Mouse (Mus musculus): ENCODE data around the gene Auts2. TPM values are rescaled to one million over a fixed set of nuclear protein-coding genes. Genes with fewer than 3 reads are reported as not detected.

Gene Auts2
- polyA plus RNA-seq, 1 experiment from 2014 or later, result 95.1 TPM

- no peak overlapping the region for H3K4me2 ChIP-seq
- peaks cover 74% of the 10 kb centered on the region for H3K4me1 ChIP-seq
- no peak overlapping the region for H3K9ac ChIP-seq
- WGBS, result 89% methylated on average over 3 of the region's 3 CpGs
- no peaks in the 10 kb centered on the region for H3K9me3 ChIP-seq (replicated peaks)
- no peak overlapping the region for H3K27ac ChIP-seq
- peaks cover 7% of the 10 kb centered on the region; the same call in 1 of the 2 replicates for H3K36me3 ChIP-seq (ENCODE audit: poor library complexity, severe bottlenecking)
- no peak for ATAC-seq
- H3K27me3 ChIP-seq, result no peaks in the 10 kb centered on the region
- no peak overlapping the region for H3K4me3 ChIP-seq
These were observed 1023.6 kb downstream of the Auts2 start for GRCm38 (mm10) chr5:131519560-131519959.

GRCm38 (mm10) chr5:131517677-131518076, 1025.5 kb downstream of the Auts2 start:
- 0 out of 2 replicates have a peak, but pooled peaks cover 9% of the 10 kb centered on the region for H3K36me3 ChIP-seq (ENCODE audit: poor library complexity, severe bottlenecking)
- no peak overlapping the region for H3K4me2 ChIP-seq
- H3K9ac ChIP-seq, result no peak overlapping the region
- H3K4me3 ChIP-seq, result no peak overlapping the region
- H3K9me3 ChIP-seq (replicated peaks), result no peaks in the 10 kb centered on the region
- 73% methylated on average over 4 of the region's 4 CpGs for WGBS
- peaks cover 68% of the 10 kb centered on the region for H3K4me1 ChIP-seq
- ATAC-seq, result no peak
- H3K27ac ChIP-seq, result no peak overlapping the region
- no peaks in the 10 kb centered on the region for H3K27me3 ChIP-seq

DNA sequence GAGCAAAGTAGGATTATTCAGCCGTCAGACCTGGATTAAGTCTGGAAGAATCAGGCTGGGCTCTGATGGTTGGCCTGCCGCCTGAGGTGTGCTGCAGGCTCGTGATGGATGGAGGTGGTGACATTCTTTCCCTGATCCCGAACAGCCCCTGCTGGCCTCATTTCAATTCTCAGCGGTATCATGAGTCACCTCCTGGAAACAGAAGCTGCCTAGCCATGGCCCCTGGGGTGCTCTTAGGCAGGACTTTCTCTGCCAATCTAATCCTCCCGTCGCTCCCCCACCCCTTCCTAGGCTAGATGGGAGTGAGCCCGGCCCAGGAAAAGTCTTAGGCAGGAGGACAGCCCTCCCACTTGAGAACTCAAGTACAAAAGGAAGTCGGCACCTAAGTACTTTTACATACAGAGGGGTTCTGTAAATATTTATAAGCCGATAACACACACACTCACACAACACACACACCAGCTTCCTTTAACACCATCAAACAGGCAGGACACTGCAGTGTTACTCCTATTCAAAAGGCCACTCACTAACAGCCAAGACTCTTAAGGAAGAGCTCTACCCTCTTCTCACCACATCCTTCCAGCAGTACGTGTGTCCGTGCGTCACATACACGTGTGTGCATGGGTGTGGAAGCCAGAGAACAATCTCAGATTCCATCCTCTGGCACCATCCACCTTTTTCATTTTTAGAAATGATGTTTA, 1027.3 kb downstream of the Auts2 start:
- 0 out of 2 replicates have a peak overlapping the region, but pooled peaks have one; percentile 10 for H3K27ac ChIP-seq

DNA sequence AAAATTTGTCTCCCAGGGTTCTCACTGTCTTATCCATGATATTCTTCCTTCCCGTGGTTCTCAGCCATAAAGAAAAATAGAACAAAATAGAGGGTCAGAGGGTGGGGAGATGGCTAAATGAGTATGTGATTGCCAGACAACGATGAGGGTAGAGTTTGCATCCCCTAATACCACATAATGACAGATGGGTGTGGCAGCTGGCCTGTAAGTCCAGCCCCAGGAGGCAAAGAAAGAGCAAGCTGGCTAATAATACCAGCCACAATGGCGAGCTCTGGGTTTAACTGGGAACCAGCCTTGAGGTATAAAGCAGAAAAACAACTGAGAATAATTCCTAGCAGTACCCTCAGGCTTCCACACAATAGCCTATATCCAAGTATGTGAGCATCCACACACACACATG, 1029.4 kb downstream of the Auts2 start:
- H3K9ac ChIP-seq, result no peak overlapping the region
- WGBS, result 28% methylated on average over 3 of the region's 3 CpGs
- H3K27me3 ChIP-seq, result no peaks in the 10 kb centered on the region
- H3K4me2 ChIP-seq, result no peak overlapping the region
- ATAC-seq, result no peak
- H3K4me3 ChIP-seq, result no peak overlapping the region
- H3K36me3 ChIP-seq (ENCODE audit: poor library complexity, severe bottlenecking), result peaks cover 14% of the 10 kb centered on the region; the same call in 1 of the 2 replicates
- 0 out of 2 replicates have a peak overlapping the region, but pooled peaks have one; percentile 25 for H3K27ac ChIP-seq
- no peaks in the 10 kb centered on the region for H3K9me3 ChIP-seq (replicated peaks)
- H3K4me1 ChIP-seq, result peaks cover 63% of the 10 kb centered on the region

More for the DNA sequence above, 1027.3 kb downstream of the Auts2 start:
- ATAC-seq, result no peak
- Histone ChIP-seq H3K27me3 (no peaks in the 10 kb centered on the region), H3K4me1 (peaks cover 67% of the 10 kb centered on the region), H3K4me3 (no peak overlapping the region), H3K4me2 (peak overlapping the region; percentile 26), H3K36me3 (ENCODE audit: poor library complexity, severe bottlenecking) (peaks cover 15% of the 10 kb centered on the region; the same call in 1 of the 2 replicates), H3K9me3 (replicated peaks) (no peaks in the 10 kb centered on the region), H3K9ac (no peak overlapping the region)
- WGBS, result 22% methylated on average over 14 of the region's 14 CpGs

DNA sequence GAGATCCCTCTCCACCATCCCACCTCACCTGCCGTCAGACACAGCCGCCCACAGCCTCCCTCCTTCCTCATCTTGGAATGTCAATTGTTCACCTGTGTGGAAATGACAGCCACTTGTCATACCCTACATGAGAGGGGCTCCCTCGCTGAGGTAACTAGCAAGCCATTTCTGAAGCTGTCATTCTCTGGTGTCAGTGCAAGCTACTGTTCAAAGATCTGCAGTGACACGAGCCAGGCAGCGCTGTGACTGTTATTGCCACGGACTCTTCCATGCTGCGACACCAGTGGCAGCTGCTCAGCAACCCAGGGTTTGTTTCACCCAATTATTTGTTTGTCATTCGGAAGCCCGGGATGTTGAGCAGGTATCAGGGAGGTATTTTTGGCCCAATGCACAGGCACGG, 1030.5 kb downstream of the Auts2 start:
- Histone ChIP-seq H3K27me3 (no peaks in the 10 kb centered on the region), H3K36me3 (ENCODE audit: poor library complexity, severe bottlenecking) (peaks cover 17% of the 10 kb centered on the region), H3K4me3 (no peak overlapping the region), H3K27ac (no peak overlapping the region), H3K9me3 (replicated peaks) (no peaks in the 10 kb centered on the region), H3K9ac (no peak overlapping the region), H3K4me2 (no peak overlapping the region), H3K4me1 (peaks cover 52% of the 10 kb centered on the region)
- WGBS, result 91% methylated on average over 10 of the region's 10 CpGs
- ATAC-seq, result no peak

DNA sequence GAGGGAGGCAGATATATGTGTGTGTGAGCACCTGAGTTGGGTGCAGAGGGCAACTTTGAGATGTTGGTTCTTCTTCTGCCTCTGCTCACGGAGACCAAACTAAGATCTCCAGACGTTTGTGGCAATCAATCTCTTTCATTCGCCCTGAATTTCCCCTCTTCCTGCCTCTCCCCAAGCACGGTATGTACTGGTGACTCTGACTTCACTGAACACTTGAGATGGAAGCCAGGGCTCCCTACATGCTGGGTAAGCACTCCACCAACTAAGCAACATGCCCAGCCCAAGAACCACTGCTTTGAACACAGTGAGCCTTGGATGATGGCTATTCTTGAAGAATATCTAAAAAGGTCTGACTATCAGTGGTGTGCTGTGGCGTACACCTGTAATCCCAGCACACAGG, 1032.5 kb downstream of the Auts2 start:
- 91% methylated on average over 5 of the region's 5 CpGs for WGBS
- no peak overlapping the region for H3K9ac ChIP-seq
- no peak overlapping the region for H3K4me2 ChIP-seq
- H3K9me3 ChIP-seq (replicated peaks), result no peaks in the 10 kb centered on the region
- H3K4me3 ChIP-seq, result no peak overlapping the region
- no peak for ATAC-seq
- no peaks in the 10 kb centered on the region for H3K27me3 ChIP-seq
- no peak overlapping the region for H3K27ac ChIP-seq
- peaks cover 32% of the 10 kb centered on the region for H3K4me1 ChIP-seq
- H3K36me3 ChIP-seq (ENCODE audit: poor library complexity, severe bottlenecking), result peaks cover 22% of the 10 kb centered on the region

DNA sequence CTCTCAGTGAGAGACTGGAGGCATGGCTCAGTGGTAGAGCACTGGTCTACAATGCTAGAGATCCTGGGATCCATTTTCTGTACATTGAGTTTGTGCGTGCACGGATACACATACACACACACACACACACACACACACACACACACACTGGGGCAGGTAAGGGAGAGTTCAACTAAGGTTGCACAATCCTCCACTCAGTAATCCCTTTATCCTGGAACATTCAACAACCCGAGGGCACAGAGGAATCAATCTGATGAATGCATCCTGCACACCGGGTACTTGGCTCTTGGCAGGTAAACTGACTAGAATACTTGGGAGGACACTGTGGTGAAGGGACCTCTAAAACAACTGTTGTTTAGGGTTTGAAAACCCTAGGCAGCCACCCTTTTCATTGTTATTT, 1033.8 kb downstream of the Auts2 start:
- no peak overlapping the region for H3K9ac ChIP-seq
- H3K27ac ChIP-seq, result no peak overlapping the region
- H3K4me2 ChIP-seq, result no peak overlapping the region
- peaks cover 22% of the 10 kb centered on the region for H3K36me3 ChIP-seq (ENCODE audit: poor library complexity, severe bottlenecking)
- H3K9me3 ChIP-seq (replicated peaks), result no peaks in the 10 kb centered on the region
- WGBS, result 94% methylated on average over 4 of the region's 4 CpGs
- no peak overlapping the region for H3K4me3 ChIP-seq
- no peaks in the 10 kb centered on the region for H3K27me3 ChIP-seq
- H3K4me1 ChIP-seq, result peaks cover 23% of the 10 kb centered on the region
- ATAC-seq, result no peak

DNA sequence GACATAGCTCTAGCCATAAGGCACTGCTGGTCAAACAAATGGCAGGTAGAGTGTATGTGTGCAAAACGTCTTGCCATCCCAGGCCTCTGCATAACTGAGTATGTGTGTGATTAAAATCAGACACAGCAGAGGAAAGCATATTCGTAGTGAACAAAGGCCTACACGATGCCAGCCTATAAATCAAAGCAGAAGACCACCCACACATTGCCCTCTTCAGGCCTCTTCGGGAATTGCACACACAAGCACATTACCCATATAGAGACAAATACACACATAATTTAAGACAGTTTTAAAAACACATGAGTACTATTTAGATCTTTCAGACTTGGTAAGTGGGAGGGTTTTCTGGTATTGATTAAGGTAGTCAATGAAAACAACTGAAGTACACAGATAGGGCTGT, 1044.3 kb downstream of the Auts2 start:
- peaks cover 21% of the 10 kb centered on the region; the same call in 1 of the 2 replicates for H3K4me1 ChIP-seq
- no peak overlapping the region for H3K4me2 ChIP-seq
- H3K9ac ChIP-seq, result no peak overlapping the region
- H3K9me3 ChIP-seq (replicated peaks), result no peaks in the 10 kb centered on the region
- no peaks in the 10 kb centered on the region for H3K27me3 ChIP-seq
- no peak overlapping the region for H3K4me3 ChIP-seq
- no peak for ATAC-seq
- WGBS, result 95% methylated on average over 4 of the region's 4 CpGs
- no peak overlapping the region for H3K27ac ChIP-seq
- peaks cover 14% of the 10 kb centered on the region for H3K36me3 ChIP-seq (ENCODE audit: poor library complexity, severe bottlenecking)

DNA sequence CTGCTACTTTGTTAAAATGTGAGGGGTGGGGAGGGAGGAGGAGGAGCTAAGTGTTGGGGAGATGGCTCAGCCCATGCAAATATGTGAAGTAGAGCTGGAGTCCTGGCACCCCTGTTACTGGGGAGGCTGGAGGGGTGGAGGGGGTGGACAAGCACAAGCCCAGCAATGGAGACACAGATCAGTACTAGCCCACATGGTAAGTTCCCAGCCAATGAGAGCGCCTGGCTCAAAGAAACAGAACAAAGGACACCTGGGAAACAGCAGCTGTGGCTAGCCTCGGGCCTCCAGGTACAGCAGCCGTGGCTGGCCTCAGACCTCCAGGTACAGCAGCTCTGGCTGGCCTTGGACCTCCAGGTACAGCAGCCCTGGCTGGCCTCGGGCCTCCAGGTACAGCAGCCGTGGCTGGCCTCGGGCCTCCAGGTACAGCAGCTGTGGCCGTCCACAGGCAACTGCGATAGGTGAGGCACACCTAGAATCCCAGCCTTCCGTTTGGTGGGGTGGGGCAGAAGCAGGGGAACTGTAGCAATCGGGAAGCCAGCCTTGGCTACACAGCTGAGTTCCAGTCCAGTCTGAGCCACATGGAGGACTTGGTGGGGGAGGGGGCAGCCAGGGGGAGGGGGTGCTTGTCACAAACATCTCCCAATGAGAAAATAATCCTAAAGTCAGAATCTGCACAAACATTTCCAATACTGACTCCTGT, 1046.5 kb downstream of the Auts2 start:
- ATAC-seq, result peak; percentile 53; the same call in 1 of the 2 replicates
- H3K4me3 ChIP-seq, result no peak overlapping the region
- H3K36me3 ChIP-seq (ENCODE audit: poor library complexity, severe bottlenecking), result peaks cover 17% of the 10 kb centered on the region
- H3K4me1 ChIP-seq, result peaks cover 33% of the 10 kb centered on the region
- H3K27ac ChIP-seq, result no peak overlapping the region
- 93% methylated on average over 10 of the region's 10 CpGs for WGBS
- H3K4me2 ChIP-seq, result no peak overlapping the region
- H3K27me3 ChIP-seq, result no peaks in the 10 kb centered on the region
- no peak overlapping the region for H3K9ac ChIP-seq
- no peaks in the 10 kb centered on the region for H3K9me3 ChIP-seq (replicated peaks)

DNA sequence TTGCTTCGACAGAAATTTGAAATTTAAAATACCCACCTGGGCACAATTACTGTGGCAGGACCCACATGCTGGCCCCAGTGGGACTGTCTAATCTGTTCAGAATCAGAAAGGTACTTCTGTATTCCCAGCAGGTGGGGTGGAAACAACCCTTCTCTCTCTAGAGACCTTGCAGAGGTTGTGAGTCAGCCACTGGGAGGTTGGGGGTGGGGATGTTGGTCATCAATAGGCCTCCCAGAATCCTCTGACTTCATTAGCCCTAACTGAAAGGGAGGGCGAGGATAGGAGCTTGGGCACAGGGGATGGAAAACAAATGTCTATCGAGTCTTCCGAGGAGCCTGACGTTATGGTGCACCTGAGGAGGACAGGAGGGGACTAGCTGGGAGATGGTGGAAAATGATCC, 1048.6 kb downstream of the Auts2 start:
- H3K4me1 ChIP-seq, result peaks cover 24% of the 10 kb centered on the region
- no peak overlapping the region for H3K4me2 ChIP-seq
- H3K4me3 ChIP-seq, result no peak overlapping the region
- 74% methylated on average over 5 of the region's 5 CpGs for WGBS
- no peak for ATAC-seq
- no peak overlapping the region for H3K9ac ChIP-seq
- no peaks in the 10 kb centered on the region for H3K9me3 ChIP-seq (replicated peaks)
- H3K36me3 ChIP-seq (ENCODE audit: poor library complexity, severe bottlenecking), result peaks cover 15% of the 10 kb centered on the region
- H3K27me3 ChIP-seq, result no peaks in the 10 kb centered on the region
- H3K27ac ChIP-seq, result no peak overlapping the region

DNA sequence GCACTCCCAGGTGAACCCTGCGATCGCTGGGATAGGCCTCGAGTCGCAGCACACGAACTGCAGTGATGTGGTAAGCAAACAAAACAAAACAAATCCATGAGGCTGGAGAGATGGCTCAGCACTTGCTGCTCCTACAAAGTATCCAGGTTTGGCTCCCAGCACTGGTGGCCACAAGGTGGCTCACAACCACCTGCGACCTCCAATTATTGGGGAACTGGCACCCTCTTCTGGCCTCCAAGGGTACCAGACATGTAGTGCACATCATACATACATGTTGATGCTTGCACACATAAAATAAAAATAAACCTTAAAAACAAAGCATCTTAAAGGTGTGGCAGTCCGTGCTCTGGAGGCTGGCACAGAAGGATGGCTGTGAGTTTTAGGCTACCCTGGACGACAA, 1050.6 kb downstream of the Auts2 start:
- H3K27ac ChIP-seq, result no peak overlapping the region
- no peak overlapping the region for H3K9ac ChIP-seq
- WGBS, result 86% methylated on average over 8 of the region's 8 CpGs
- H3K9me3 ChIP-seq (replicated peaks), result no peaks in the 10 kb centered on the region
- peaks cover 9% of the 10 kb centered on the region; the same call in 1 of the 2 replicates for H3K36me3 ChIP-seq (ENCODE audit: poor library complexity, severe bottlenecking)
- peaks cover 29% of the 10 kb centered on the region for H3K4me1 ChIP-seq
- ATAC-seq, result no peak
- H3K4me3 ChIP-seq, result no peak overlapping the region
- no peaks in the 10 kb centered on the region for H3K27me3 ChIP-seq
- H3K4me2 ChIP-seq, result no peak overlapping the region

DNA sequence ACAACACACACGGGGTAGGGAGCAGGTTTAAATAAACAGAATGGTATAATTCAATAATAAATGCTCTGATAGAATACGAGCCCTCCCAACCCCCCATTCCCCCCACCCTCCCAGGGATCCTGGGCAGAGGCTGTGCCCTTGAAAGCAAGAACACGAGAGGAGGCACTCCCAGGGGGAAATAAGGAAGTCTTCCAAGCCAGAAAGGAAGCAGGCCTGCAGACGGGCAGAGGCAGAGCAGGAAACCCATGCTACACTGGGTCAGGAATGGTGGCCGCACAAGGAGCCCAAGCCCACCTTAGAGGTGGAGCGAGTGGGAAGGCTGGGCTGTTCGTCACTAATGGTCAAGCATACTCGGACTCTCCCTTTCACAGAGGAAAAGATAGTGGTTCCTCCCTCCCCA, 1051.3 kb downstream of the Auts2 start:
- Histone ChIP-seq H3K36me3 (ENCODE audit: poor library complexity, severe bottlenecking) (peaks cover 9% of the 10 kb centered on the region; the same call in 1 of the 2 replicates), H3K4me1 (peaks cover 33% of the 10 kb centered on the region), H3K27me3 (no peaks in the 10 kb centered on the region), H3K4me3 (no peak overlapping the region), H3K9ac (no peak overlapping the region), H3K4me2 (no peak overlapping the region), H3K9me3 (replicated peaks) (no peaks in the 10 kb centered on the region), H3K27ac (no peak overlapping the region)
- 78% methylated on average over 8 of the region's 8 CpGs for WGBS
- ATAC-seq, result no peak

Measured in forebrain, embryonic 13.5 days (tissue).